Mouse (Mus musculus): ENCODE measurements around the gene Blvrb. TPM values are rescaled to one million over a fixed set of nuclear protein-coding genes. Genes with fewer than 3 reads are reported as not detected.
A peak's percentile ranks its signal among the peaks of the same experiment; 100 is the strongest.

Gene Blvrb
- polyA plus RNA-seq, 1 experiment from 2014 or later: 16.8 TPM

DNA sequence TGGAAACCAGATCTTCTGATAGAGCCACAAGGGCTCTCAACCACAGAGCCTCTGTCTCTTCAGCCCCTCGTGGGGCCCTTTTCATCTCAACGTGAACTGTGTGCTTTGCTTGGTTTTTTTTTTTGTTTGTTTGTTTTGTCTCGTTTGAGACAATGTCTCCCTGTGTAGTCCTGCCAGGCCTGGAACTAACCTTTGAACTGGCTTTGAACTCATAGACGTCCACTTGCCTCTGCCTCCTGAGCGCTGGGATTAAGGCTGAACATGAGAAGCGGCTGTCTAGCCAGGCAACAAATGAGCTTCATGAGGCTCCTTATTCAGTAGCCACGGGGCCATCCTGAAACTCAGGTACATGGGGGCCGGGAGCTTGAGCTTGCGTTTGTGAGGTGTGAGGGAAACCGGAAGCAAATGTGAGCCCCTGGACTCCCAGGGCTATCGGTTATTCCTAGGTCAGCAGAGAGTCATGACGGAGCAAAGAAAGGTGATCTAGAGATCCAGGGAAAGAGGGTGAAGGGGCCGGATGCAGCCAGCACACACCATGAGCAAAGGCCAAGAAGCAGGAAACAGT lies 4.5 kb downstream of the Blvrb start:
- Histone ChIP-seq H3K9ac (no peak overlapping the region), H3K9me3 (replicated peaks) (no peaks in the 10 kb centered on the region), H3K4me1 (peaks cover 3% of the 10 kb centered on the region), H3K27ac (no peak overlapping the region), H3K27me3 (no peaks in the 10 kb centered on the region), H3K4me2 (no peak overlapping the region), H3K36me3 (ENCODE audit: poor library complexity, severe bottlenecking) (no peaks in the 10 kb centered on the region), H3K4me3 (no peak overlapping the region)
- 54% methylated on average over 13 of the region's 13 CpGs for WGBS
- no peak for ATAC-seq

GRCm38 (mm10) chr7:27454461-27455121 lies 6.8 kb downstream of the Blvrb start:
- no peak overlapping the region for H3K4me3 ChIP-seq
- H3K9ac ChIP-seq: no peak overlapping the region
- no peak overlapping the region for H3K4me2 ChIP-seq
- no peaks in the 10 kb centered on the region for H3K27me3 ChIP-seq
- no peak for ATAC-seq
- 84% methylated on average over 10 of the region's 10 CpGs for WGBS
- H3K27ac ChIP-seq: no peak overlapping the region
- H3K9me3 ChIP-seq (replicated peaks): no peaks in the 10 kb centered on the region
- no peaks in the 10 kb centered on the region for H3K4me1 ChIP-seq
- no peaks in the 10 kb centered on the region for H3K36me3 ChIP-seq (ENCODE audit: poor library complexity, severe bottlenecking)

GRCm38 (mm10) chr7:27455273-27455672 lies 7.5 kb downstream of the Blvrb start:
- Histone ChIP-seq H3K36me3 (ENCODE audit: poor library complexity, severe bottlenecking) (no peaks in the 10 kb centered on the region), H3K4me2 (no peak overlapping the region), H3K4me1 (no peaks in the 10 kb centered on the region), H3K9ac (no peak overlapping the region), H3K4me3 (no peak overlapping the region), H3K27me3 (no peaks in the 10 kb centered on the region), H3K9me3 (replicated peaks) (no peaks in the 10 kb centered on the region), H3K27ac (no peak overlapping the region)
- WGBS: 92% methylated on average over 3 of the region's 3 CpGs
- no peak for ATAC-seq

DNA sequence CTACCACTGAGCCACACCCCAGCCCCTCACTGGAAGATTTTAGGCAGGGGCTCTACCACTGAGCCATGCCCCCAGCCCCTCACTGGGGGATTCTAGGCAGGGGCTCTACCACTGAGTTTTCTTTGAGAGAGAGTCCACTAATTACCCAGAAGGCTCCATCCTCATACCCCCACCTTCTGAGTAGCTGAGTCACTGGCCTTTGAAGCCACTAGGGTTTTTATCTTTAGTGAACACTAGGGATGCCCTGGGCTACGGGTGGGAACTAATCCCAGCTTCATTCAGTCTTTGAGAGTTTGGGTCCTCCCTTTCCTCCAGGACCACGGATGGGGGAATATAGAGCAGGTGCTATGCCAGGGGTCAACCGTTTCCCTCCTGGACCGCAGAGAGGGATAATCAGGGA lies 10.8 kb downstream of the Blvrb start:
- no peak overlapping the region for H3K9ac ChIP-seq
- no peaks in the 10 kb centered on the region for H3K36me3 ChIP-seq (ENCODE audit: poor library complexity, severe bottlenecking)
- no peaks in the 10 kb centered on the region for H3K27me3 ChIP-seq
- 88% methylated on average over 4 of the region's 4 CpGs for WGBS
- no peaks in the 10 kb centered on the region for H3K4me1 ChIP-seq
- no peaks in the 10 kb centered on the region for H3K9me3 ChIP-seq (replicated peaks)
- H3K4me2 ChIP-seq: no peak overlapping the region
- no peak for ATAC-seq
- H3K4me3 ChIP-seq: no peak overlapping the region
- H3K27ac ChIP-seq: no peak overlapping the region

GRCm38 (mm10) chr7:27459640-27460039 lies 11.9 kb downstream of the Blvrb start:
- no peak overlapping the region for H3K27ac ChIP-seq
- no peaks in the 10 kb centered on the region for H3K27me3 ChIP-seq
- H3K4me2 ChIP-seq: no peak overlapping the region
- WGBS: 88% methylated on average over 5 of the region's 5 CpGs
- H3K4me1 ChIP-seq: no peaks in the 10 kb centered on the region
- no peak overlapping the region for H3K4me3 ChIP-seq
- ATAC-seq: no peak
- H3K9ac ChIP-seq: no peak overlapping the region
- H3K36me3 ChIP-seq (ENCODE audit: poor library complexity, severe bottlenecking): no peaks in the 10 kb centered on the region
- no peaks in the 10 kb centered on the region for H3K9me3 ChIP-seq (replicated peaks)

DNA sequence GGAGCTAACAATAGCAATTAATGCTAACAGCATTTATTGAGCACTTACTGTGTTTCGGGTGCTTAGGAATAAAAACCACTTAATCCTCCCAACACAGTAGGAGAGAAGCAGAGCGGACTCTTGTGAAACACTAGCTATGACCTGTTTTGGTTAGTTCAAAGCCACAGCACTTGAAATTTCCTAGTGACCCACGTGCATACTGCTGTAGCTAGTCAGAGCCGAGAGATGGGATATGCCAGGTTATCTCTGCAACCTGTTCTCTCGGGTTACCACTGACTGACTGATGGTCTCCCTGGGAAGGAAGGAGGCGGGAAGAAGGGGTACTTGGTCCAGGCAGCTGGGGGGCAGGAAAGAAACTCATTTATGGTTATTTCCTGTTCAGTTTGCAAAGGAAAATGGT lies 12.7 kb downstream of the Blvrb start:
- no peak overlapping the region for H3K9ac ChIP-seq
- H3K4me3 ChIP-seq: no peak overlapping the region
- H3K27me3 ChIP-seq: no peaks in the 10 kb centered on the region
- H3K4me1 ChIP-seq: no peaks in the 10 kb centered on the region
- no peak for ATAC-seq
- 86% methylated on average over 6 of the region's 6 CpGs for WGBS
- no peaks in the 10 kb centered on the region for H3K36me3 ChIP-seq (ENCODE audit: poor library complexity, severe bottlenecking)
- H3K4me2 ChIP-seq: no peak overlapping the region
- H3K27ac ChIP-seq: no peak overlapping the region
- no peaks in the 10 kb centered on the region for H3K9me3 ChIP-seq (replicated peaks)

- Histone ChIP-seq H3K9ac (no peak overlapping the region), H3K36me3 (ENCODE audit: poor library complexity, severe bottlenecking) (no peaks in the 10 kb centered on the region), H3K27ac (no peak overlapping the region), H3K4me3 (no peak overlapping the region), H3K4me1 (0 out of 2 replicates have a peak, but pooled peaks cover 4% of the 10 kb centered on the region), H3K27me3 (no peaks in the 10 kb centered on the region), H3K4me2 (no peak overlapping the region), H3K9me3 (replicated peaks) (no peaks in the 10 kb centered on the region)
- no peak for ATAC-seq
- WGBS: 28% methylated on average over 4 of the region's 4 CpGs
These were observed 19.9 kb downstream of the Blvrb start for GRCm38 (mm10) chr7:27467648-27468047.

DNA sequence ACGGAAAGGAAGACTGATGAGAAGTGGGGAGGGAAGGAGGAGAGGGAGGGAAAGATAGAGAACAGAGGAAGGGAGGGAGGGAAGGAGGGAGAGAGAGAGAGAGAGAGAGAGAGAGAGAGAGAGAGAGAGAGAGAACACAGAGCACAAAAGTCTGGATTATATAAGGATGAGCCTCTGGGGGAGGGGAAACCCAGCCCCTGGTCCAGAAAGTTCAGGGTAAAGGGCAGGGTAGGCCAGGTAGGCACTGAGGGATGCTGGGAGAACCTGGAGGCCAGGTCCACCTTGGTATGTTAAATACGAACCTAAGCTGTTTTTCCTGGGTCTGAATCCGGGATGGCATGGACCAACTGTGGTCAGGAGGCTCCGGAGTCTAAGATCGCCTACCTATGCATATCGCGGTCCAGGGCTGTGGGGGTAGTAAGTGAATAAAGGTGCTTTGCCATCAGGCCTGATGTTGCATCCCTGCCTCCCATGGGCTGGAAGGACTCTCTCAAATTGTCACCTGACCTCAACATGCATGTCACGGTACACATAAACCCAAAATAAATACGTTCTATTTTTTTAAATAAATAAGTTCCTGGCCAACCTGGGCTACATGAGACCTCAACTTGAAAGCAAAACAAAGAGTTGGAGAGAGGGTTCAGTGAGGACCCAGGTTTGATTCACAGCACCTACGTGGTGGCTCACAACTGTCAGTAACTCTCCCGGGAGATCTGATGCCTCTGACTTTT lies 23.8 kb downstream of the Blvrb start:
- H3K36me3 ChIP-seq (ENCODE audit: poor library complexity, severe bottlenecking): peaks cover 6% of the 10 kb centered on the region
- H3K4me3 ChIP-seq: no peak overlapping the region
- H3K4me1 ChIP-seq: 0 out of 2 replicates have a peak, but pooled peaks cover 14% of the 10 kb centered on the region
- WGBS: 90% methylated on average over 11 of the region's 11 CpGs
- no peak overlapping the region for H3K9ac ChIP-seq
- ATAC-seq: no peak
- no peak overlapping the region for H3K27ac ChIP-seq
- no peak overlapping the region for H3K4me2 ChIP-seq
- H3K9me3 ChIP-seq (replicated peaks): no peaks in the 10 kb centered on the region
- H3K27me3 ChIP-seq: no peaks in the 10 kb centered on the region

GRCm38 (mm10) chr7:27472596-27472995 lies 24.8 kb downstream of the Blvrb start:
- WGBS: 47% methylated on average over 7 of the region's 7 CpGs

GRCm38 (mm10) chr7:27473156-27473834 lies 25.5 kb downstream of the Blvrb start, which contains the start of gene Sertad3:
Sertad3 (plus strand) TSS chr7:27473768.
- H3K27ac ChIP-seq: peak within 1 kb of the TSS; percentile 75
- H3K4me3 ChIP-seq: peak within 1 kb of the TSS; percentile 74
- ATAC-seq: peak; percentile 89
- H3K9ac ChIP-seq: peak within 1 kb of the TSS; percentile 70
- H3K4me2 ChIP-seq: peak within 1 kb of the TSS; percentile 71
- H3K9me3 ChIP-seq (replicated peaks): no peaks in the 10 kb centered on the region
- WGBS: under 1% methylated on average over 36 of the region's 36 CpGs
- no peaks in the 10 kb centered on the region for H3K27me3 ChIP-seq
- H3K4me1 ChIP-seq: 0 out of 2 replicates have a peak, but pooled peaks cover 14% of the 10 kb centered on the region
- peaks cover 17% of the 10 kb centered on the region for H3K36me3 ChIP-seq (ENCODE audit: poor library complexity, severe bottlenecking)

More at GRCm38 (mm10) chr7:27472596-27472995, 24.8 kb downstream of the Blvrb start:
- no peak for ATAC-seq
- no peaks in the 10 kb centered on the region for H3K9me3 ChIP-seq (replicated peaks)
- H3K36me3 ChIP-seq (ENCODE audit: poor library complexity, severe bottlenecking): peaks cover 12% of the 10 kb centered on the region
- no peak overlapping the region; the same call in 1 of the 2 replicates for H3K9ac ChIP-seq
- H3K4me3 ChIP-seq: peak overlapping the region; percentile 74
- H3K4me1 ChIP-seq: 0 out of 2 replicates have a peak, but pooled peaks cover 14% of the 10 kb centered on the region
- H3K27me3 ChIP-seq: no peaks in the 10 kb centered on the region
- H3K27ac ChIP-seq: peak overlapping the region; percentile 40; the same call in 1 of the 2 replicates
- peak overlapping the region; percentile 71 for H3K4me2 ChIP-seq

DNA sequence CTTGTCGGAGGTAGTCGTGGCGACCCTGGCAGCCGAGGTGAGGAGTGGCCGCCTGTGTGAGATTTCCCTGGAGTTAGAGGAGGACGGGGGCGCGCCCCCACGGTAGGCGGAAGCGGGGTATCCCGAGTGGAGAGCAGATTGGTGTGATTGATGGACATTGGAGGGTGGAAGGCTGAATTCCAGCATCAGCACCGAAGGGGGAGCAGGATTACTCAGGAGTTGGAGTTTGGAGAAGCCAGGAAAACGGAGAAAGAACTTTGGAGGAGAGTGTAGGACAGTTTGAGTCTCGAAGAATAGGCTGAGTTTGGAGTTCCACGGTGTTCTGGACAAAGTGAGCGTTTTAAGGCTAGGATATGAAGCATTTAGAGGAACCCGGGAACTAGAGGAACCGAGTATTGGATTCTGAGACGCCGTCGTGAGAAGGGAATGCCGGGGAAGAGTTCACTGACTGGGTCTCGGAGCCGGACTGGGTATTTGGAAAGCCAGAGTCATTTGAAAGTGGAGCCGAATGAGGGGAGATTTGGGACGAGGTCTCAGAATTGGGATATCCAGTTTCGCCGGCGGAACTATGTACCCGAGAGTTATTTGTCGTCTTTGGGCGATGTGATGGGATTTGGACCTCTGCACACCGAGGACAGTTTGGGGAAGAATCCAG lies 26.2 kb downstream of the Blvrb start:
- under 1% methylated on average over 34 of the region's 34 CpGs for WGBS
- Histone ChIP-seq H3K9ac (peak overlapping the region; percentile 70), H3K27ac (peak overlapping the region; percentile 75), H3K4me3 (peak overlapping the region; percentile 74), H3K4me2 (peak overlapping the region; percentile 71), H3K9me3 (replicated peaks) (no peaks in the 10 kb centered on the region), H3K4me1 (0 out of 2 replicates have a peak, but pooled peaks cover 14% of the 10 kb centered on the region), H3K27me3 (no peaks in the 10 kb centered on the region), H3K36me3 (ENCODE audit: poor library complexity, severe bottlenecking) (peaks cover 17% of the 10 kb centered on the region)
- ATAC-seq: no peak

All from forebrain, embryonic 13.5 days (tissue).